ENCODE assay signal across 11 mouse cellular contexts in the genomic region with DNA sequence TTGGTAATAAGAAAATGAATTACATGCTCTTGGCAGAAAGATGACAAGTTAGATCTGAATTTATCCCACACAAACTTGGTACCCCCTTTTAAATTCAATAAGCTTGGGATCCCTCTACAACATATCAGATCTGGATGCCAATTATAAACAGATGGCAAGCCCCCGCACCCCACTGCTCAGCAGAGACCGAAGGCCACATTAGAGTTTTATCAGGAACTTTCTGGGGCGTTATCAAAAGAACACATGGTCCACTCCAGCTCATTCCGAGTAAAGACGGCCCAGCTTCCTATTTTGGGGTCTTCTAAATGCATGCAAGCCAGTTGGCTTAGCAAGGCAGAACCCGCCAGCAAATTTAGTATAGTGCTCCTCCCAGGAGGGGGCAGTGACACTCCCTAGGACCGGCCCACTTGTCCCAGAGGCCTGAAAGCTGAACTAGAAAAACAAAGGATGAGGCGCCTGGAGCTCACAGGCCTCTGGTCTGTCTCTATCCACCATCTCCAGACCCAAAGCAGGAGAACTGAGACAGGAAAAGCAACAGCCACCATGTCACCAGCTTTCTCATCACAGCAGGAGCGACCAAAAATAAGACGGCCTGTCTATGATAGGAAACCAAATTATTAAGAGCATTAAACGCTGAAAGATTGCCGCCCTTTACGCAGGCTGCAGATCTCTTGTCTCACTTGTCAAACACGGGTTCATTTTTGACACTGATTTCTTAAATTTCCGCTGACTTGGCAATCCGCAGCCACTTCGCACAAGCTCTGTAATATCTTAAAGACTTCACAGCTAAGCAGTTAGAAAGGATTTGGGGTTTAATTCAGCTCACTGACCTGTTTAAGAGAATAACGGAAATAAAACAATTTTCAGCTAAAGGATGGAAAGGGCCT.
DNase-seq lines count a peak whose midpoint lies in the region; ATAC-seq and TF ChIP-seq lines count a peak whose summit lies in the region.
"Had no signal": no experiment of that assay in that cellular context is flagged by ENCODE, and none has a peak within 500 bp of the region (broad histone marks: within the 10 kb centered on the region; RNA-seq: fewer than 3 reads in every experiment).

No protein-coding gene starts in this region.

- H3K4me1 ChIP-seq in hindbrain, embryonic 11.5 days (replicated peaks; ENCODE audit: control insufficient read depth, insufficient read depth, low read length) = 0 out of 2 replicates have a peak, but pooled peaks cover 2% of the 10 kb centered on the region
- H3K4me1 ChIP-seq in hindbrain, embryonic 14.5 days (replicated peaks; ENCODE audit: control insufficient read depth, insufficient read depth, low read length) = no peaks in the 10 kb centered on the region
- 0 out of 2 replicates have a peak, but pooled peaks cover 3% of the 10 kb centered on the region for H3K4me1 ChIP-seq in E14TG2a.4 (replicated peaks; ENCODE audit: low read depth, low read length)

- 69% methylated on average over 18 of the region's 18 CpGs for WGBS in hindbrain, embryonic 11.5 days
- WGBS in hindbrain, embryonic 14.5 days = 70% methylated on average over 18 of the region's 18 CpGs

- H3K4me2 ChIP-seq in hindbrain, embryonic 11.5 days (replicated peaks; ENCODE audit: low read depth, low read length) = no peak overlapping the region
- H3K4me2 ChIP-seq in hindbrain, embryonic 14.5 days (replicated peaks) = no peak overlapping the region
- H3K4me2 ChIP-seq: heart, embryonic 15.5 days had no signal

- TF ChIP-seq POLR2A in brain, embryonic 14.5 days (IDR thresholded peaks at IDR 0.05; ENCODE audit: borderline replicate concordance, extremely low read depth, insufficient read depth, insufficient read length, poor library complexity, severe bottlenecking) = no peak

- no peaks in the 10 kb centered on the region for H3K9me3 ChIP-seq in hindbrain, embryonic 11.5 days (ENCODE audit: control insufficient read depth, low read length)
- no peaks in the 10 kb centered on the region for H3K9me3 ChIP-seq in hindbrain, embryonic 14.5 days (ENCODE audit: control insufficient read depth, low read length)
- no peaks in the 10 kb centered on the region for H3K9me3 ChIP-seq in E14TG2a.4 (ENCODE audit: low read length)
- H3K9me3 ChIP-seq: heart, embryonic 15.5 days had no signal

- 0 out of 2 replicates have a peak, but pooled peaks have one; percentile 3 for TF ChIP-seq CTCF in E14TG2a.4 (conservative IDR thresholded peaks at IDR 0.05; ENCODE audit: low read length)
- TF ChIP-seq CTCF in brain, embryonic 14.5 days (IDR thresholded peaks at IDR 0.05; ENCODE audit: borderline replicate concordance, extremely low read depth, insufficient read depth, insufficient read length) = no peak

- peak; percentile 66; the same call in 1 of the 2 replicates for ATAC-seq in hindbrain, embryonic 11.5 days (ENCODE audit: low FRiP score)
- ATAC-seq in hindbrain, embryonic 14.5 days (ENCODE audit: low FRiP score) = no peak
- ATAC-seq in inflammation-experienced regulatory T-cells, adult 6 months = no peak

- no peak overlapping the region for H3K27ac ChIP-seq in hindbrain, embryonic 11.5 days (ENCODE audit: low read depth, low read length)
- H3K27ac ChIP-seq in hindbrain, embryonic 14.5 days = no peak overlapping the region
- H3K27ac ChIP-seq: heart, embryonic 15.5 days had no signal

- H3K4me3 ChIP-seq in hindbrain, embryonic 11.5 days (ENCODE audit: low read depth, low read length) = no peak overlapping the region
- no peak overlapping the region for H3K4me3 ChIP-seq in hindbrain, embryonic 14.5 days (replicated peaks; ENCODE audit: low read length)
- no peak overlapping the region for H3K4me3 ChIP-seq in E14TG2a.4 (replicated peaks; ENCODE audit: low read length)
- H3K4me3 ChIP-seq: heart, embryonic 15.5 days had no signal

- H3K9ac ChIP-seq in hindbrain, embryonic 11.5 days (ENCODE audit: low read depth, low read length) = no peak overlapping the region
- H3K9ac ChIP-seq in hindbrain, embryonic 14.5 days = no peak overlapping the region
- H3K9ac ChIP-seq: heart, embryonic 15.5 days had no signal

- no peaks in the 10 kb centered on the region for H3K27me3 ChIP-seq in hindbrain, embryonic 11.5 days (ENCODE audit: control insufficient read depth, insufficient read depth, low read length)
- H3K27me3 ChIP-seq in hindbrain, embryonic 14.5 days (ENCODE audit: control insufficient read depth, insufficient read depth, low read length) = no peaks in the 10 kb centered on the region
- H3K27me3 ChIP-seq in E14TG2a.4 (ENCODE audit: insufficient read depth, low read length) = no peaks in the 10 kb centered on the region
- H3K27me3 ChIP-seq: heart, embryonic 15.5 days had no signal

- peak; percentile 31 for DNase-seq in hindbrain, embryonic 11.5 days (ENCODE audit: low spot score)
- DNase-seq in hindbrain, embryonic 14.5 days (ENCODE audit: low spot score) = no peak
- peak; percentile 35 for DNase-seq in brain, embryonic 14.5 days (ENCODE audit: low read depth)
- peak; percentile 66 for DNase-seq in layer of hippocampus, adult 9-11 months
- DNase-seq in adrenal gland, postnatal 10 days = no peak
- DNase-seq in ovary, postnatal 36 days (ENCODE audit: low spot score) = no peak
- DNase-seq: cerebellum, adult 8-10 months; liver had no signal

- no peaks in the 10 kb centered on the region for H3K36me3 ChIP-seq in hindbrain, embryonic 11.5 days (ENCODE audit: control insufficient read depth, insufficient read depth, low read length)
- H3K36me3 ChIP-seq in hindbrain, embryonic 14.5 days (replicated peaks; ENCODE audit: control insufficient read depth, insufficient read depth) = no peaks in the 10 kb centered on the region
- H3K36me3 ChIP-seq in E14TG2a.4 (ENCODE audit: insufficient read depth, low read length) = no peaks in the 10 kb centered on the region
- H3K36me3 ChIP-seq: heart, embryonic 15.5 days had no signal

Comparison
In these comparisons a context has a peak if more than half of its experiments do, and no peak if none do; other contexts are left out.
1. DNase-seq: peak in hindbrain, embryonic 11.5 days (single experiment), brain, embryonic 14.5 days (single experiment) and layer of hippocampus, adult 9-11 months (single experiment); none in hindbrain, embryonic 14.5 days (single experiment), adrenal gland, postnatal 10 days (single experiment) and ovary, postnatal 36 days (single experiment).